Mouse (Mus musculus) telencephalon, adult 2 months (tissue): ENCODE measurements at regions not wholly inside any gene's neighbourhood (a gene's known extent, or its start where the extent isn't known, plus 50 kb on each side); places are given as distances from the start of the nearest gene placed in this dataset.
A peak's percentile ranks its signal among the peaks of the same experiment; 100 is the strongest.

Source experiments
- DNase-seq: peaks from one replicate; pipeline ENCODE4 v3.0.0-alpha.2; 2011; ENCODE audit warnings: low read depth, low spot score

DNA sequence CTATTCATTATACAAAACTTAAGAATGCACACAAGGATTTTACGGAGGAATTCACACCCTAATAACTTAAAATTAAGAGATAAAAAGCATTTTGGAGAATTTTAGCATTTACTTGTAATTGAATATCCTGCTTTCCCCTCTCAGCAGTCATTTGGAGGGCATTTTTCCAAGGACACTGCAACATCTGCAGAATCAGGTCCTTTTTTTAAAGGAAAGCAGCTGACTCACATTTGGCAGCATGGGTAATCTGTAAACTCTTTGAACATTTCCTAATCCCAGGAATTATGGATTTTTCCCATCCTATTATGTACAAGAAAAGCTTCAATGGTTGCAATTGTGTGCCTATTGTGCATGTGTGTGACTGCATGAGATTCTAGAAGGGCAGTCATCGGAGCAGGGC is 112.0 kb downstream of the Gm19410 start:
- no peak for DNase-seq

DNA sequence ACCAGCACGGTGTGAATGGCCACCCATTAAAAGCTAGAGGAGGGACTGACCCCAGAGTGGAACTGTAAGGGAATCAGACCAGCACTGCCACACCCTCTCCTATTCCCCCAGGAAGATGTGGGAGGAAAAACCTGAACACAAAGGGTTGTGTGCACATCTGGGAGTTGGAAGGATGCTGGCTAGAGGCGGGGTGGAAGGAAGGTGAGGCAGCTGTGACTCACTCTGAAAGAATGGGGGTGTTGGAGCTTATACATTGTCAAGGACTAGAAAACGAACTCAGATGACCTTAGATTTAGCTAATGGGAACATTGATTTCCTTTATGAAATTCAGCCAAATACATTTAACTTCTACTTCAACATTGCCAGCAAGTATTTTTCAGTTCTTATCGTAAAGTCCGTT is 116.2 kb downstream of the Gm19410 start:
- DNase-seq, result no peak

GRCm38 (mm10) chr8:35882638-35883455 is 117.3 kb downstream of the Gm19410 start:
- DNase-seq, result no peak

- no peak for DNase-seq
These were observed 117.8 kb downstream of the Gm19410 start for GRCm38 (mm10) chr8:35883456-35883780.

DNA sequence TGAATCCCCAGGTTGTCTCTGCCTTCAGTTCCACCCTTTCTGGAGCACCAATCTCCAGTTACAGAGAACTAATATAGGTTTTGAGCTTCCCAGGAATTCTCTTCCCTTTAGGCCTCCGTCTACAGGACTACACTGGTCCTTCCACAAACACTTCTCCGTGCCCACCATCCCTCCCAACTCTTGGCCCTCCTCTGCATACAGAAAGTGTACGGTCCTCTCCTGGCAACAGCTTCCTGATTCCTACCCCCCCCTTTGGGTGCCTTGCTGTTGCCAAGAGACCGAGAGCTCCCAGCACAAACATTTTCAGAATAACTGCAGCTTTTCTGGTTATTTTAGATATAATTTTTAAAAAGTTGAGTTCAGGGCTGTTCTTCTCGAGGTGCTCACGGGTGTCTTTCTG is 119.0 kb downstream of the Gm19410 start:
- DNase-seq, result peak; percentile 34

- no peak for DNase-seq
These were observed 124.5 kb downstream of the Gm19410 start for GRCm38 (mm10) chr8:35890083-35890482.

DNA sequence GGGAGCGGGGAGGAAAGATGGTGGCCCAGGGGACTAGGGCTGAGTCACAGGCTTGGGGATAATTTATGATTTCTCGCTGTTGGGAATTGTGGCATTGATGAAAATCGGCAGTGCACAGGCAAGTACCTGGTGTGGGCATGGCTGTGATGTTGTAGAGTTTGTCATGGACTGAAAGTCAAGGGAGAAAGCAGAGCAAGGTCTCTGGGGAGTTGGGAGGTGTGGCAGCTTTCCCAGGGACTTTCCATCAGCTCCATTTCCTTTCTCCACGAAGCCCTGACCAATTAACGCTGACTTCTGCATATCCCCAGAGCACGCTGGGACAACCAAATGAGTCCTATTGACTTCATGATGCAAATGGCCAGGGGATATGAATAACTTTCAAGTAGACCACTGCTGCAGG is 126.2 kb downstream of the Gm19410 start:
- no peak for DNase-seq

DNA sequence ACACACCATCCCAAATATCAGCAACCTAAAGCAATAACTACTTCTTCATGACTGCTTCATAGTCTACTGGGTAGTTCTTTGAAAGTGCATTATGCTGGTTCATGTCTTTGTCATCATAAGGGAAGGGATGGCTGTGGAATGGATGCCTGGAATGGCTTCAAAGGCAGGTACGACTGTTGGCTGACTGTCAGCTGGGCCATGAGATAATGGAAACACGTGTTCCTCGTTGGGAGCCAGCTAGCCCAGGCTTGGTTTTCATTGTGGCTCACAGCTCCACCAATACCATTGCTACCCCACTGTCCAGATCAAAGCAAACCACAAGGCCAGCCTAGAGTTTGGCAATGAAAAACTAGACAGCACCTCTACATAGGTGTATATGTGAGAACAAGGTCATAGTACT is 132.9 kb downstream of the Gm19410 start:
- DNase-seq, result no peak

DNA sequence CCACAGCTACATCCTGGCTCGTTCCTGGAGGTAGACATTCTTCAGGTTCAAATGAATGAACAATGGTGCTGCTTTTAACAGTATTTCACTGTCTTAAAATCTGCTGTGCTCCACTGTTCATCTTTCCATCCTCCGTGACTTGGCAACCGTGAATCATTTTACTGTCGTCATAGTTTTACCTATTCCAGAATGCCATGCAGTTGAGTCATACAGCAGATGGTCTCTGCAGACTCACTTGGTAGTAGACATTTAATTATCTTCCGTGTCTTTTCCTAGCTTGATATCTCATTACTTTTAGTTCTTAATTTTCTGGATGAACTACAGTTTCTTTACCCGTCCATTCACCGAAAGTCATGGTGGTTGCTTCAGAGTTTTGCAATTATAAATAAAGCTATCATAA is 135.9 kb downstream of the Gm19410 start:
- peak; percentile 87 for DNase-seq

DNA sequence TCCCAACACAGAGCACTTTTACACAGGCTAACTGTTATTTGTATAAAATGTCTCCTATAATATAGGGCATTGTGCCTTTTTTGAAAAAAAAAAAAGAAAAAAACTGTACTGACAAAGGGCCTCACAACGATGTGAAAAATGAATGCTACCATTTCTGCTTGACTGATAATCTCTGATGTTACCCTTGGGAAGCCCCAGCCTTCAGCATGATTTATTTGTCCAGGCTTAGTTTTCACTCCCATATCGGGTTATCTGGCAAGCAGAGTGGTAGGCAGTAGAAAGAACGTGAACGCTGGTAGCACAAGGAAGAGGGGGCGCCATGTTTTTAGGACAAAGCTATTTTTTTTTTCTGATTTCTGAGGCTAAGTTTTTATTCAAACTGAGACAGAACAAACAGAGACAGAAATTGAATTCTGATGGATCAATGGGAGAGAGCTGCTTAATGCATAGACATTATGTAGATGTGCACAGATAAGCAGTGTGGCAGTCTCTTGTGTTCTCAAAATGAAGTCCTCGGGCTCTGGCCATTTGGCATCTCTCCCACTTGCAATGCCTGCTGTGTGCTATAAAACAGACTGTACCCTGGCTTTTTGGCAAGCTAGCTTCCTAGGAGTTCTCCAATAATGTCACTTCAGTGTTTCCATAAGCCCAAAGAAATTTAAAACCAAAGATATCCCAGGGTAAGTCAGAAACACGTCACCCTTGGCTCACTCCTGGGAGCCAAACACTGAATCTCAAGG is 139.3 kb downstream of the Gm19410 start:
- no peak for DNase-seq

DNA sequence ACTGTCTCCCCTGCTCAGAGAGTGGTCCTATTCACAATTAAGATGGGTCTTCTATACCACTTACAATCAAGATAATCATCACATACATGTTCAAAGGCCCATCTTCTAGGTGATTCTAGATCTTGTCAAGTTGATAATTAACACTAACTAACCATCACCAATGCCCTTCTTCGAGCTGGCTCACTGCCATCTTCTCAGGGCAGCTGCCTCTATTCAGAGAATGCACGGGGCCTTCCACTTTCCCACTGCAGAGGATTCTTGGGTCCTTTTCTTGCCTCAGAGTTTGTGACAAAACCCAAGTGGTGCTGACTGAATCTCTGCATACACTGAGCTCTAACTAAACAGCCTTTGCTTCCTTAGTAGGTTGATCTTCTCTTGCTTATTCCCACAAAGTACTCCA is 142.4 kb downstream of the Gm19410 start:
- no peak for DNase-seq

DNA sequence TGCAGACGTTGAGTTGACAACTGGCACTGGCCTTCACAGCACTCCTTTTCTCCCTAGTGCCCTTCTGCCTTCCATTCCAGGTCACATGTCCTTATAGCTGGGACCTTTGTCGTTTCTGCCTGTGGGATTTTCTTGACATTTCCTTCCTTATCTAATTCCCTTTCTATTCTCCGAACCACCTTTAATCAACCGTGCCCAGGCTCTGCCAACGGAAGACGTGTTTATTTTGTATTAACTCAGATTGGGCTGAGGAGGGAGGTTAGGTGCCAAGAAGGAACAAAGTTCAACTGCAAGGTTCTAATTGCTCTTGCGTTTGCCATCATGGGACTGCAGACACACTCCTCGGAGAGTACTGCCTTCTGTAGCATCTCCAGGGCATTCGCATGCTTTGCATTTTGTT is 146.7 kb downstream of the Gm19410 start:
- DNase-seq, result no peak

- DNase-seq, result no peak
These were observed 150.4 kb downstream of the Gm19410 start for GRCm38 (mm10) chr8:35915878-35916518.

DNA sequence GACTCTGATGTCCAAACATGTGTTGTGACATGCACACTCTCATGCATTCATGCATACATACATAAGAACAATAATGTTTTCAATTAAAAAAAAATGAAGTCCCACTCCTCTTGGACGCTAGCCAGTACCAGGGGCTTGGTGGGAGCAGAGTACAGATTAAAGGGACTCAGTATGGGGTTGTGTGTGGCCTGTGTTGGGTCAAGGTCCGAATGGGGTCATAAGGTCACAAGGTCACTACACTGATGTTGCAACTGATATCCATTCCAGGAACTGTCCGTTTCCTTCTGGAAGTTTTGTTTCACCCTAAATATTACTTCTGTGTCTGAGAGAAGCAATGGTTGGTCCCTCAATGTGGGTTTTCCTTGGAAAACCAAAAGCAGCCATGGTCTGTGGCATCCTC is 152.0 kb downstream of the Gm19410 start:
- no peak for DNase-seq

DNA sequence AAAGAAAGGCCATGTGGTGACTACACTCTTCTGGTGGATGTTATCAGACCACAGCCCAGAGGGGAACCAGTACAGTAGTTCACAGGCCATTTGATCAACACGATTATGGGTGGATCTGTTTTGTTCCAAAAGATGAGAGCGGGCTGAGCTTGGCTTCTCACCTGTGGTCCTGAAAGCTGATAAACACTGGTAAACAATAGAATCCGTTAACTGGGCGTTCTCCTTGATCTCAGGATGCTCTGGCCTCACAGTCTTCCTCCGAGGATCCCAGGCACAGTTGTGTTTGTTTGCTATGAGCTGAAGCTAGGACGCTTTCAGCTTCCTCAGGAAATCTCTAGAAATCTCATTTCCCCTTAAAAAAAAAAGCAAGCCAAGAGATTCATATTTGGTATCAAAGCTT is 153.9 kb downstream of the Gm19410 start:
- DNase-seq, result no peak

GRCm38 (mm10) chr8:35919859-35920675 is 154.5 kb downstream of the Gm19410 start:
- no peak for DNase-seq

- no peak for DNase-seq
These were observed 158.4 kb downstream of the Gm19410 start for GRCm38 (mm10) chr8:35924026-35924425.

DNA sequence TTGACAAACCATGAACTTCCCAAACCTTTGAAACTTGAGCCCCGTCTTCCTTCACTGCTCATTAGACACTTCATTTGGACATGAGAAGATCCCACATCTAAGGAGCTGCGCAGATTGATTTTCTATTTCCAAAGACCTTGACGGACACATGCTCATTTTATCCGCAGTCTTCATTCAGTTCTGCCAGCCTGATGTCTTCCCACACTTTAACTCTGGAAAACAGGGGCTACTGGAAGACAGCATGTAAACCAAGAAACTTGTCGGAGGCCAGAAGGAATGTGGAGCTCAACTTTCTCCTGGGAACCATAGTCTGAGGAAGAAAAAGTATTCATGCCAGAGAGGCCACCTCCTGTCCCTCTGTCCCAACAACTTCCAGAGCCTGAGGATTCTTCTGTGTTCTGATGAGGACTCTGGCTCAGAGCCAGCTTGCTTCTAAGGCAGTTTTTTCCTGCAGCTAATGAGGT is 161.8 kb downstream of the Gm19410 start:
- DNase-seq, result no peak

GRCm38 (mm10) chr8:35930291-35930690 is 164.7 kb downstream of the Gm19410 start:
- DNase-seq, result no peak

- peak; percentile 91 for DNase-seq
These were observed 167.9 kb downstream of the Gm19410 start for GRCm38 (mm10) chr8:35933186-35934114.
